Mouse (Mus musculus): ENCODE measurements around the gene Gm44973. TPM values are rescaled to one million over a fixed set of nuclear protein-coding genes. Genes with fewer than 3 reads are reported as not detected.
"Not testable (repeated sequence)": the region's sequence is repeated elsewhere in the genome, so short reads cannot be mapped to it uniquely, and the experiment has no call there.

The Gm44973 gene
- polyA plus RNA-seq, 1 experiment = not detected

- TF ChIP-seq CTCF (IDR thresholded peaks at IDR 0.05; ENCODE audit: borderline replicate concordance, insufficient read depth, low read length) (no peak), POLR2A (IDR thresholded peaks at IDR 0.05; ENCODE audit: low read depth, low read length) (no peak)
- peak overlapping the region; percentile 72 for H3K27ac ChIP-seq (ENCODE audit: insufficient read depth, low read length)
- H3K4me1 ChIP-seq (ENCODE audit: control insufficient read depth, insufficient read depth, low read length) = peaks cover 2% of the 10 kb centered on the region; the same call in 1 of the 2 replicates
- peak overlapping the region; percentile 66 for H3K4me3 ChIP-seq (ENCODE audit: insufficient read depth, low read length)
Measured at GRCm38 (mm10) chr7:5016057-5016456, 761 bp downstream of the Gm44973 start.

GRCm38 (mm10) chr7:5016920-5017319 is 1.6 kb downstream of the Gm44973 start:
- H3K4me3 ChIP-seq (ENCODE audit: insufficient read depth, low read length) = no peak overlapping the region
- TF ChIP-seq CTCF (IDR thresholded peaks at IDR 0.05; ENCODE audit: borderline replicate concordance, insufficient read depth, low read length) = no peak
- TF ChIP-seq POLR2A (IDR thresholded peaks at IDR 0.05; ENCODE audit: low read depth, low read length) = no peak
- no peak overlapping the region for H3K27ac ChIP-seq (ENCODE audit: insufficient read depth, low read length)
- H3K4me1 ChIP-seq (ENCODE audit: control insufficient read depth, insufficient read depth, low read length) = peaks cover 2% of the 10 kb centered on the region; the same call in 1 of the 2 replicates

- Histone ChIP-seq H3K4me3 (ENCODE audit: insufficient read depth, low read length) (no peak overlapping the region), H3K27ac (ENCODE audit: insufficient read depth, low read length) (no peak overlapping the region), H3K4me1 (ENCODE audit: control insufficient read depth, insufficient read depth, low read length) (peaks cover 2% of the 10 kb centered on the region; the same call in 1 of the 2 replicates)
- no peak for TF ChIP-seq POLR2A (IDR thresholded peaks at IDR 0.05; ENCODE audit: low read depth, low read length)
- no peak for TF ChIP-seq CTCF (IDR thresholded peaks at IDR 0.05; ENCODE audit: borderline replicate concordance, insufficient read depth, low read length)
Measured at GRCm38 (mm10) chr7:5017352-5017751, 2.1 kb downstream of the Gm44973 start.

- no peak for TF ChIP-seq POLR2A (IDR thresholded peaks at IDR 0.05; ENCODE audit: low read depth, low read length)
- no peak for TF ChIP-seq CTCF (IDR thresholded peaks at IDR 0.05; ENCODE audit: borderline replicate concordance, insufficient read depth, low read length)
- H3K4me1 ChIP-seq (ENCODE audit: control insufficient read depth, insufficient read depth, low read length) = peaks cover 2% of the 10 kb centered on the region; the same call in 1 of the 2 replicates
- H3K4me3 ChIP-seq (ENCODE audit: insufficient read depth, low read length) = no peak overlapping the region
- H3K27ac ChIP-seq (ENCODE audit: insufficient read depth, low read length) = peak overlapping the region; percentile 97; the same call in 1 of the 2 replicates
Measured at GRCm38 (mm10) chr7:5017931-5018330, 2.6 kb downstream of the Gm44973 start.

- not testable (repeated sequence) for H3K4me1 ChIP-seq (ENCODE audit: control insufficient read depth, insufficient read depth, low read length)
- Histone ChIP-seq H3K27ac (ENCODE audit: insufficient read depth, low read length) (peak overlapping the region; percentile 97), H3K4me3 (ENCODE audit: insufficient read depth, low read length) (peak overlapping the region; percentile 38)
Measured at GRCm38 (mm10) chr7:5019576-5019975, 4.3 kb downstream of the Gm44973 start.

- no peak for TF ChIP-seq CTCF (IDR thresholded peaks at IDR 0.05; ENCODE audit: borderline replicate concordance, insufficient read depth, low read length)
- peak; percentile 63 for TF ChIP-seq POLR2A (IDR thresholded peaks at IDR 0.05; ENCODE audit: low read depth, low read length)
- peak within 1 kb of the TSS; percentile 94 for H3K4me3 ChIP-seq (ENCODE audit: insufficient read depth, low read length)
- H3K4me1 ChIP-seq (ENCODE audit: control insufficient read depth, insufficient read depth, low read length) = peaks cover 2% of the 10 kb centered on the region; the same call in 1 of the 2 replicates
- H3K27ac ChIP-seq (ENCODE audit: insufficient read depth, low read length) = peak within 1 kb of the TSS; percentile 97
Measured at GRCm38 (mm10) chr7:5020000-5020681, 4.8 kb downstream of the Gm44973 start, which contains the start of the genes Zfp865 and Ccdc106. TSS of gene Zfp865 (plus strand) at chr7:5020376. TSS of gene Ccdc106 (plus strand) at chr7:5020553.

- TF ChIP-seq POLR2A (IDR thresholded peaks at IDR 0.05; ENCODE audit: low read depth, low read length) (no peak; the same call in 1 of the 2 replicates), CTCF (IDR thresholded peaks at IDR 0.05; ENCODE audit: borderline replicate concordance, insufficient read depth, low read length) (no peak)
- peak overlapping the region; percentile 94 for H3K4me3 ChIP-seq (ENCODE audit: insufficient read depth, low read length)
- H3K4me1 ChIP-seq (ENCODE audit: control insufficient read depth, insufficient read depth, low read length) = peaks cover 2% of the 10 kb centered on the region; the same call in 1 of the 2 replicates
- peak overlapping the region; percentile 95 for H3K27ac ChIP-seq (ENCODE audit: insufficient read depth, low read length)
Measured at GRCm38 (mm10) chr7:5020685-5021084, 5.4 kb downstream of the Gm44973 start.

GRCm38 (mm10) chr7:5021197-5021596 is 5.9 kb downstream of the Gm44973 start:
- Histone ChIP-seq H3K4me3 (ENCODE audit: insufficient read depth, low read length) (peak overlapping the region; percentile 94), H3K4me1 (ENCODE audit: control insufficient read depth, insufficient read depth, low read length) (peaks cover 2% of the 10 kb centered on the region; the same call in 1 of the 2 replicates), H3K27ac (ENCODE audit: insufficient read depth, low read length) (no peak overlapping the region; the same call in 1 of the 2 replicates)
- TF ChIP-seq POLR2A (IDR thresholded peaks at IDR 0.05; ENCODE audit: low read depth, low read length) (no peak), CTCF (IDR thresholded peaks at IDR 0.05; ENCODE audit: borderline replicate concordance, insufficient read depth, low read length) (no peak)

- Histone ChIP-seq H3K27ac (ENCODE audit: insufficient read depth, low read length) (no peak overlapping the region), H3K4me1 (ENCODE audit: control insufficient read depth, insufficient read depth, low read length) (no peaks in the 10 kb centered on the region), H3K4me3 (ENCODE audit: insufficient read depth, low read length) (no peak overlapping the region)
- TF ChIP-seq CTCF (IDR thresholded peaks at IDR 0.05; ENCODE audit: borderline replicate concordance, insufficient read depth, low read length) (no peak), POLR2A (IDR thresholded peaks at IDR 0.05; ENCODE audit: low read depth, low read length) (no peak)
Measured at GRCm38 (mm10) chr7:5029543-5029942, 14.2 kb downstream of the Gm44973 start.

- Histone ChIP-seq H3K4me3 (ENCODE audit: insufficient read depth, low read length) (no peak overlapping the region), H3K4me1 (ENCODE audit: control insufficient read depth, insufficient read depth, low read length) (no peaks in the 10 kb centered on the region), H3K27ac (ENCODE audit: insufficient read depth, low read length) (no peak overlapping the region)
- TF ChIP-seq CTCF (IDR thresholded peaks at IDR 0.05; ENCODE audit: borderline replicate concordance, insufficient read depth, low read length) (no peak), POLR2A (IDR thresholded peaks at IDR 0.05; ENCODE audit: low read depth, low read length) (no peak)
Measured at GRCm38 (mm10) chr7:5029946-5030345, 14.7 kb downstream of the Gm44973 start.
